Mouse (Mus musculus): Measurements from ENCODE around the gene Sec63. TPM values are rescaled to one million over a fixed set of nuclear protein-coding genes. Genes with fewer than 3 reads are reported as not detected.
A peak's percentile ranks its signal among the peaks of the same experiment; 100 is the strongest.

Sec63 gene
- polyA plus RNA-seq, 1 experiment from 2014 or later, result 29.9 TPM

GRCm38 (mm10) chr10:42833871-42834727 is 72.8 kb downstream of the Sec63 start:
- Histone ChIP-seq H3K4me1 (peaks cover 55% of the 10 kb centered on the region), H3K4me2 (no peak overlapping the region), H3K27me3 (no peaks in the 10 kb centered on the region), H3K9ac (no peak overlapping the region), H3K4me3 (no peak overlapping the region), H3K36me3 (ENCODE audit: poor library complexity, severe bottlenecking) (peaks cover 49% of the 10 kb centered on the region), H3K27ac (peak overlapping the region; percentile 73), H3K9me3 (replicated peaks) (no peaks in the 10 kb centered on the region)
- peak; percentile 85 for ATAC-seq
- WGBS, result 5% methylated on average over 4 of the region's 4 CpGs

GRCm38 (mm10) chr10:42838106-42838505 is 76.8 kb downstream of the Sec63 start:
- Histone ChIP-seq H3K9ac (no peak overlapping the region), H3K4me3 (no peak overlapping the region), H3K4me1 (peaks cover 39% of the 10 kb centered on the region), H3K36me3 (ENCODE audit: poor library complexity, severe bottlenecking) (peaks cover 25% of the 10 kb centered on the region), H3K27ac (no peak overlapping the region), H3K4me2 (no peak overlapping the region), H3K27me3 (no peaks in the 10 kb centered on the region), H3K9me3 (replicated peaks) (no peaks in the 10 kb centered on the region)
- WGBS, result 93% methylated on average over 4 of the region's 4 CpGs
- no peak for ATAC-seq

- H3K9me3 ChIP-seq (replicated peaks), result no peaks in the 10 kb centered on the region
- no peak overlapping the region for H3K27ac ChIP-seq
- peaks cover 22% of the 10 kb centered on the region for H3K36me3 ChIP-seq (ENCODE audit: poor library complexity, severe bottlenecking)
- ATAC-seq, result no peak
- WGBS, result 96% methylated on average over 2 of the region's 2 CpGs
- no peaks in the 10 kb centered on the region for H3K27me3 ChIP-seq
- no peak overlapping the region for H3K9ac ChIP-seq
- H3K4me1 ChIP-seq, result peaks cover 32% of the 10 kb centered on the region
- H3K4me2 ChIP-seq, result no peak overlapping the region
- no peak overlapping the region for H3K4me3 ChIP-seq
Measured at GRCm38 (mm10) chr10:42838736-42839135, 77.4 kb downstream of the Sec63 start.

- H3K4me3 ChIP-seq, result no peak overlapping the region
- H3K27me3 ChIP-seq, result no peaks in the 10 kb centered on the region
- peaks cover 21% of the 10 kb centered on the region for H3K36me3 ChIP-seq (ENCODE audit: poor library complexity, severe bottlenecking)
- peaks cover 19% of the 10 kb centered on the region for H3K4me1 ChIP-seq
- no peak overlapping the region for H3K4me2 ChIP-seq
- 94% methylated on average over 11 of the region's 11 CpGs for WGBS
- no peak overlapping the region for H3K9ac ChIP-seq
- ATAC-seq, result no peak
- no peak overlapping the region for H3K27ac ChIP-seq
- H3K9me3 ChIP-seq (replicated peaks), result no peaks in the 10 kb centered on the region
Measured at GRCm38 (mm10) chr10:42840036-42840435, 78.7 kb downstream of the Sec63 start.

GRCm38 (mm10) chr10:42841531-42842195 is 80.4 kb downstream of the Sec63 start:
- peak; percentile 31; the same call in 1 of the 2 replicates for ATAC-seq
- Histone ChIP-seq H3K27ac (no peak overlapping the region), H3K4me3 (no peak overlapping the region), H3K4me2 (no peak overlapping the region), H3K9ac (no peak overlapping the region), H3K4me1 (peaks cover 4% of the 10 kb centered on the region; the same call in 1 of the 2 replicates), H3K9me3 (replicated peaks) (no peaks in the 10 kb centered on the region), H3K27me3 (no peaks in the 10 kb centered on the region), H3K36me3 (ENCODE audit: poor library complexity, severe bottlenecking) (peaks cover 19% of the 10 kb centered on the region)
- WGBS, result 71% methylated on average over 16 of the region's 16 CpGs

GRCm38 (mm10) chr10:42842358-42842757 is 81.1 kb downstream of the Sec63 start:
- Histone ChIP-seq H3K4me1 (0 out of 2 replicates have a peak, but pooled peaks cover 3% of the 10 kb centered on the region), H3K27ac (no peak overlapping the region), H3K4me2 (no peak overlapping the region), H3K9ac (no peak overlapping the region), H3K27me3 (no peaks in the 10 kb centered on the region), H3K9me3 (replicated peaks) (no peaks in the 10 kb centered on the region), H3K36me3 (ENCODE audit: poor library complexity, severe bottlenecking) (peaks cover 14% of the 10 kb centered on the region), H3K4me3 (no peak overlapping the region)
- peak; percentile 63; the same call in 1 of the 2 replicates for ATAC-seq
- WGBS, result 15% methylated on average over 9 of the region's 9 CpGs

- Histone ChIP-seq H3K36me3 (ENCODE audit: poor library complexity, severe bottlenecking) (peaks cover 9% of the 10 kb centered on the region), H3K27ac (no peak overlapping the region), H3K9ac (no peak overlapping the region), H3K9me3 (replicated peaks) (no peaks in the 10 kb centered on the region), H3K4me1 (0 out of 2 replicates have a peak, but pooled peaks cover 3% of the 10 kb centered on the region), H3K4me2 (no peak overlapping the region), H3K27me3 (no peaks in the 10 kb centered on the region), H3K4me3 (no peak overlapping the region)
- WGBS, result 75% methylated on average over 1 of the region's 1 CpGs
- ATAC-seq, result no peak
Measured at GRCm38 (mm10) chr10:42843416-42843815, 82.1 kb downstream of the Sec63 start.

GRCm38 (mm10) chr10:42845480-42845879 is 84.2 kb downstream of the Sec63 start:
- ATAC-seq, result no peak
- no peak overlapping the region for H3K9ac ChIP-seq
- H3K27me3 ChIP-seq, result no peaks in the 10 kb centered on the region
- no peaks in the 10 kb centered on the region for H3K9me3 ChIP-seq (replicated peaks)
- WGBS, result 70% methylated on average over 1 of the region's 1 CpGs
- H3K27ac ChIP-seq, result no peak overlapping the region
- H3K4me1 ChIP-seq, result 0 out of 2 replicates have a peak, but pooled peaks cover 3% of the 10 kb centered on the region
- no peaks in the 10 kb centered on the region for H3K36me3 ChIP-seq (ENCODE audit: poor library complexity, severe bottlenecking)
- no peak overlapping the region for H3K4me2 ChIP-seq
- no peak overlapping the region for H3K4me3 ChIP-seq

- ATAC-seq, result no peak
- 94% methylated on average over 13 of the region's 13 CpGs for WGBS
- H3K9ac ChIP-seq, result no peak overlapping the region
- no peak overlapping the region for H3K4me3 ChIP-seq
- no peaks in the 10 kb centered on the region for H3K9me3 ChIP-seq (replicated peaks)
- no peaks in the 10 kb centered on the region for H3K4me1 ChIP-seq
- H3K27ac ChIP-seq, result no peak overlapping the region
- H3K4me2 ChIP-seq, result no peak overlapping the region
- no peaks in the 10 kb centered on the region for H3K36me3 ChIP-seq (ENCODE audit: poor library complexity, severe bottlenecking)
- H3K27me3 ChIP-seq, result no peaks in the 10 kb centered on the region
Measured at GRCm38 (mm10) chr10:42848179-42849080, 87.1 kb downstream of the Sec63 start.

GRCm38 (mm10) chr10:42849081-42849400 is 87.7 kb downstream of the Sec63 start:
- H3K9ac ChIP-seq, result no peak overlapping the region
- H3K4me1 ChIP-seq, result no peaks in the 10 kb centered on the region
- no peak overlapping the region for H3K4me2 ChIP-seq
- no peak overlapping the region for H3K4me3 ChIP-seq
- no peak for ATAC-seq
- WGBS, result 89% methylated on average over 7 of the region's 7 CpGs
- no peaks in the 10 kb centered on the region for H3K9me3 ChIP-seq (replicated peaks)
- no peaks in the 10 kb centered on the region for H3K36me3 ChIP-seq (ENCODE audit: poor library complexity, severe bottlenecking)
- no peak overlapping the region for H3K27ac ChIP-seq
- no peaks in the 10 kb centered on the region for H3K27me3 ChIP-seq

- no peak overlapping the region for H3K27ac ChIP-seq
- no peak overlapping the region for H3K4me2 ChIP-seq
- no peaks in the 10 kb centered on the region; the same call in 1 of the 2 replicates for H3K9me3 ChIP-seq (replicated peaks)
- H3K9ac ChIP-seq, result no peak overlapping the region
- WGBS, result 40% methylated on average over 4 of the region's 4 CpGs
- no peaks in the 10 kb centered on the region; the same call in 1 of the 2 replicates for H3K27me3 ChIP-seq
- H3K4me3 ChIP-seq, result no peak overlapping the region
- H3K4me1 ChIP-seq, result peaks cover 20% of the 10 kb centered on the region
- H3K36me3 ChIP-seq (ENCODE audit: poor library complexity, severe bottlenecking), result no peaks in the 10 kb centered on the region
- no peak for ATAC-seq
Measured at GRCm38 (mm10) chr10:42854838-42855237, 93.5 kb downstream of the Sec63 start.

All from forebrain, embryonic 13.5 days (tissue).